Mouse (Mus musculus): ENCODE measurements around the gene Cftr. TPM values are rescaled to one million over a fixed set of nuclear protein-coding genes. Genes with fewer than 3 reads are reported as not detected.

Cftr gene
- total and polyA plus RNA-seq, 3 experiments = not detected

DNA sequence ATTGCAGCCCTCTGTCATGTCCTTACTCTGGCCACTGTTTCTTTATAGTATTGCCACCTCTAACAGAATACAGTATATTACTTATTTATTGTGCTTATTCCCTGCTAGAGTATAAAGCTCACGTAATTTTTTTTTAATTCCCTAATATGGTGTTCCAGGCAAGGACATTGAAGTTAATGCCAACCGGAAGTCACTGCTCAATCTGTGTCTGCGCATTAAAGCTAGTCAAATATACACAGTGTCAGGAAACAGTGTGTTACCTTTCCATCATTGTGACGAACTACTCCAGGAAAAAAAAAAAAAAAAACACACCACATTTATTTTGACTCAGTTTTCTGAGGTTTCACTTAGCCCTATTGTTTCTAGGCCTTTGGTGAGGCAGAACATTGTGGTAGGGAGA is 42.4 kb upstream of the Cftr start:
- Histone ChIP-seq H3K4me3 (ENCODE audit: control insufficient read depth in 1 of 2, insufficient read depth in 1 of 2, low read depth in 2 of 2, low read length in 2 of 2) (no peak overlapping the region), H3K4me1 (ENCODE audit: control insufficient read depth in 1 of 2, insufficient read depth in 2 of 2, low read length in 2 of 2) (no peaks in the 10 kb centered on the region), H3K27me3 (ENCODE audit: control insufficient read depth in 1 of 2, insufficient read depth in 2 of 2, low read length in 2 of 2) (no peaks in the 10 kb centered on the region; a peak in 1 of 4 replicates), H3K9me3 (replicated peaks; ENCODE audit: insufficient read depth, low read length) (no peaks in the 10 kb centered on the region), H3K79me2 (ENCODE audit: control insufficient read depth, insufficient read depth, low read length, poor library complexity) (no peaks in the 10 kb centered on the region), H3K9ac (ENCODE audit: control insufficient read depth, low read depth, low read length, poor library complexity, severe bottlenecking) (no peak overlapping the region), H3K36me3 (ENCODE audit: control insufficient read depth in 1 of 2, insufficient read depth in 2 of 2, low read length in 2 of 2) (no peaks in the 10 kb centered on the region), H3K27ac (ENCODE audit: control insufficient read depth, low read depth, low read length) (no peak overlapping the region)
- no peak for TF ChIP-seq MEF2A (IDR thresholded peaks at IDR 0.05; ENCODE audit: extremely low read depth, insufficient replicate concordance, low read depth, low read length, poor library complexity, severe bottlenecking)
- TF ChIP-seq GABPA (IDR thresholded peaks at IDR 0.05; ENCODE audit: low read depth, low read length) = no peak
- no peak for DNase-seq (ENCODE audit: low read depth, low spot score)

DNA sequence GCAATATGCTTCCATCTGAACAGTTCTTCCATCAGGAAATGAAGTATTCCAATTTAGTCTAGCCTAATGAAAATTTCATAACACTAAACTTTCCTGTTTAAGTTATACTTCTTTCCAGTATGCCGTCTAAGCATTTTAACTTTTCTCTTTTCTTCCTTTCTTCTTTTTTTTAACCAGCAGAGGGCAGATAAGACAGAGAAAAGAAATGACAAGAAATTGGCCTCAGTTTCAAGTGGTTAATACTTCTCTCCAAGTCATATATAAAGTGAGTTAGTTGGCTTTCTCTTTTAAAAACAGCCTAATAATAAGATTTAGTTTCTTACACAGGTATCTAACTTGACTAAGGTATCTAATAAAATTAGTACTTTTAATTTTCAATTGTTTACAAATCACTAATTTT is 35.2 kb upstream of the Cftr start:
- no peaks in the 10 kb centered on the region for H3K36me3 ChIP-seq (ENCODE audit: control insufficient read depth in 1 of 2, insufficient read depth in 2 of 2, low read length in 2 of 2)
- no peaks in the 10 kb centered on the region; a peak in 1 of 4 replicates for H3K27me3 ChIP-seq (ENCODE audit: control insufficient read depth in 1 of 2, insufficient read depth in 2 of 2, low read length in 2 of 2)
- TF ChIP-seq MAZ (IDR thresholded peaks at IDR 0.05; ENCODE audit: low read depth, low read length) = no peak
- TF ChIP-seq CTCF (IDR thresholded peaks at IDR 0.05 in 2 of 3, conservative IDR thresholded peaks at IDR 0.05 in 1 of 3; ENCODE audit: control insufficient read depth in 1 of 3, insufficient read depth in 1 of 3, low read depth in 2 of 3, low read length in 3 of 3, poor library complexity in 1 of 3, severe bottlenecking in 1 of 3) = peak in 1 of 3 experiments; percentile 48; a peak in 2 of 6 replicates
- TF ChIP-seq SMC3 (IDR thresholded peaks at IDR 0.05; ENCODE audit: low read depth, low read length) = peak; percentile 60
- no peak for TF ChIP-seq EP300 (IDR thresholded peaks at IDR 0.05; ENCODE audit: low read depth in 1 of 2, low read length in 2 of 2)
- peak; percentile 56 for TF ChIP-seq RAD21 (IDR thresholded peaks at IDR 0.05; ENCODE audit: low read depth, low read length)
- no peaks in the 10 kb centered on the region for H3K4me1 ChIP-seq (ENCODE audit: control insufficient read depth in 1 of 2, insufficient read depth in 2 of 2, low read length in 2 of 2)
- no peak overlapping the region for H3K27ac ChIP-seq (ENCODE audit: control insufficient read depth, low read depth, low read length)
- H3K4me3 ChIP-seq (ENCODE audit: control insufficient read depth in 1 of 2, insufficient read depth in 1 of 2, low read depth in 2 of 2, low read length in 2 of 2) = no peak overlapping the region
- DNase-seq (ENCODE audit: low read depth, low spot score) = peak; percentile 8
- no peaks in the 10 kb centered on the region for H3K9me3 ChIP-seq (replicated peaks; ENCODE audit: insufficient read depth, low read length)
- H3K9ac ChIP-seq (ENCODE audit: control insufficient read depth, low read depth, low read length, poor library complexity, severe bottlenecking) = no peak overlapping the region
- no peaks in the 10 kb centered on the region for H3K79me2 ChIP-seq (ENCODE audit: control insufficient read depth, insufficient read depth, low read length, poor library complexity)

DNA sequence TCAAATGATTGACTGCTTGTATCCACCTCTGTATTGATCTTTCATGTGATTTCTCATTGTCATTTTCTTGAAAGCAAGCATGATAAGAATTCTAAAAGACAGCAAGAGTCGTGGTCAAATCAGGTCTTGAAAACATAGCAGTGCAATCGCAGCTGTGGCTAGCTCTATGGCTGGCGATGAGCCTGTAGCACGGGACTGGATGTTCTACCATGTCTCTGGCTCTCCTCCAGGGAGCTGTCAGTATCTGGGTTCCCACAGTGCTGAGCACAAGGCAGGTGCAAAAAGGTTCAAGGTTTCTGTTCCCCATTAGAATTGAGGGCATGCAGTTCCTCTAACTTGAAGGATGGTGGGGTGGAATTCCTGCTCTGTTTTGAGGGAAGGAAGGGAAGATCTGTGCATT is 17.5 kb upstream of the Cftr start:
- Histone ChIP-seq H3K79me2 (ENCODE audit: control insufficient read depth, insufficient read depth, low read length, poor library complexity) (no peaks in the 10 kb centered on the region), H3K9me3 (replicated peaks; ENCODE audit: insufficient read depth, low read length) (no peaks in the 10 kb centered on the region), H3K27ac (ENCODE audit: control insufficient read depth, low read depth, low read length) (no peak overlapping the region), H3K4me1 (ENCODE audit: control insufficient read depth in 1 of 2, insufficient read depth in 2 of 2, low read length in 2 of 2) (no peaks in the 10 kb centered on the region), H3K36me3 (ENCODE audit: control insufficient read depth in 1 of 2, insufficient read depth in 2 of 2, low read length in 2 of 2) (no peaks in the 10 kb centered on the region), H3K4me3 (ENCODE audit: control insufficient read depth in 1 of 2, insufficient read depth in 1 of 2, low read depth in 2 of 2, low read length in 2 of 2) (no peak overlapping the region), H3K27me3 (ENCODE audit: control insufficient read depth in 1 of 2, insufficient read depth in 2 of 2, low read length in 2 of 2) (no peaks in the 10 kb centered on the region; a peak in 1 of 4 replicates), H3K9ac (ENCODE audit: control insufficient read depth, low read depth, low read length, poor library complexity, severe bottlenecking) (no peak overlapping the region)
- TF ChIP-seq ETS1 (IDR thresholded peaks at IDR 0.05; ENCODE audit: low read depth, low read length) (no peak), EP300 (IDR thresholded peaks at IDR 0.05; ENCODE audit: low read depth in 1 of 2, low read length in 2 of 2) (no peak), TCF12 (IDR thresholded peaks at IDR 0.05; ENCODE audit: low read depth, low read length) (no peak)
- DNase-seq (ENCODE audit: low read depth, low spot score) = no peak

All from MEL (cell line).